Mouse (Mus musculus): ENCODE data around the gene Tmem151b.

Tmem151b gene

DNA sequence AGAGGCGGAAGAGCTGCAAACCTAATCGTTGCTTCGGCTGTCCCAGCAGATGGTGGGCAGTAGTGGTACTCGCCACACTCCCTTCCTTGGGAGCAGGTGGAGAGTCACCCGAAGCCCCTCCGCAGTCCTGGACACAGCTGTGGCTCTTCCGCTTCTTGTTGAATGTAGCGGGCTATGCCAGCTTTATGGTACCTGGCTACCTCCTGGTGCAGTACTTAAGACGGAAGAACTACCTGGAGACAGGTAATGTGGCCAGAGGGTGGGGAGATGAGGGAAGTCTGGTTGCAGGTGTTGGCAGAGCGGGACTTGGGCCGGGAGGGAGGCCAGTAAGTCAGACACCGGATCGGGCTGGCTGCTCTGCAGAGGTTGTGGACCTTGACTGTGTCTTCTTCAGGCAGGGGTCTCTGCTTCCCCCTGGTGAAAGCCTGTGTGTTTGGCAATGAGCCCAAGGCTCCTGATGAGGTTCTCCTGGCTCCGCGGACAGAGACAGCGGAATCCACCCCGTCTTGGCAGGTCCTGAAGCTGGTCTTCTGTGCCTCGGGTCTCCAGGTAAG is 15.1 kb upstream of the Tmem151b start:
- no peak for DNase-seq (ENCODE audit: low spot score in 2 of 2)

DNA sequence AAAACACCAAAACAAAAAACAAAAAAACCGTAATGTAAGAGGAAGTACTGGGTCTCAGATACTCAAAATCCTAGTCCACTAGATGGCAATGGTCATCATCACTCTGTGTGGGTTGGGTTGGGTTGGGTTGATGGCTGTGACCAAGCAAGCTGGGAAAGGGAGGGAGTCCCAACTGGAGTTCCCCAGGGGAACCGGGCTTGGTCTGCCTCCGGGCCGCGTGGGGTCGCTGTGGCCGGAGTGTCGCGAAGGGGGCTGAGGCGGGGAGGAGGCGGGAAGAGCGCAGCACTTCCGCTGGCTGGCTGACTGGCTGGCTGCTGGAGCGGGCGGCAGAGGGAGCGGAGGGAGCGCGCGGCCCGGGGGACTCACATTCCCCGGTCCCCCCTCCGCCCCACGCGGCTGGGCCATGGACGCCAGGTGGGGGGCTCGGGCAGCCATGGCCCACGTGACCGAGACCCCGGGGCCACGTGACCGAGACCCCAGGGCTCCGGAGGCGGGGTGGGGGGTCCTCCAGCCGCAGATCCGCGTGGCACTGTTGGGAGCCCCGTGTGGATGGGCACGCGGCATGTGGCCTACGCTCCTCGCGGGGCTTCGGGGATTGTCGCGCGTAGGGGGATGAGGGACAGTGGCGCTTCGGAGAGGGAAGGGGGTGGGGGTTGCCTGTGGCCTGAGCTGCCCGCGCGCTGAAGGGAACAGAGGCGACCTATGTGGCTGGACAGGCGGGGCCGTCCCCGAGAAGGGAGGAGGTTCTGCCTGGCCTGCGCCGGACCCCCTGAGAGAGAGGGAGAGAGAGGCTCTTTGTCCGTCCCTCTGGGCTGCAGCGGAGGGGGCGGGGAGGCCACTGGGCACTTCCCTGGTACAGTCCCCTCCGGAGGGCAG is 14.4 kb upstream of the Tmem151b start, which contains the start of gene Slc35b2:
Slc35b2 (plus strand) TSS at position 220 of the 876 bp plus-strand sequence.
- DNase-seq (ENCODE audit: low spot score in 2 of 2) = peak; percentile 94 to 96

DNA sequence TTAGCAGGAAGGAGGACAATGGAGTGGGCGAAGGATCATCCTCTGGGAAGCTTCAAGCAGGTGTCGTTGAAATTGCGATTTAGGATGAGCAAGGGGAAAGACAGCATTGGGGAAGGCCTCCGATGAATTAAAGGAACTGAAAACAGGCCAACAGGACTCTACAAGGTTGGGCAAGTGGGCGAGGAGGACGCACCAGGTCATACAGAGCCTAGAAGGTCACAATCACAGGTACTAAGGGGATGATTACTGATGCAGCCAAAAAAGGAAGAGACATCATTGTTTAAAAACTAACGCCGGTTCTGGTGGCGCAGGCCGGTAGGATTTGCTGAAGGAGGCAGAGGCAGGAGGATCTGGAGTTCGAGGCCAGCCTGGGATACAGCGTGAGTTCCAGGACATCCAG is 13.7 kb upstream of the Tmem151b start:
- no peak for DNase-seq (ENCODE audit: low spot score in 2 of 2)

DNA sequence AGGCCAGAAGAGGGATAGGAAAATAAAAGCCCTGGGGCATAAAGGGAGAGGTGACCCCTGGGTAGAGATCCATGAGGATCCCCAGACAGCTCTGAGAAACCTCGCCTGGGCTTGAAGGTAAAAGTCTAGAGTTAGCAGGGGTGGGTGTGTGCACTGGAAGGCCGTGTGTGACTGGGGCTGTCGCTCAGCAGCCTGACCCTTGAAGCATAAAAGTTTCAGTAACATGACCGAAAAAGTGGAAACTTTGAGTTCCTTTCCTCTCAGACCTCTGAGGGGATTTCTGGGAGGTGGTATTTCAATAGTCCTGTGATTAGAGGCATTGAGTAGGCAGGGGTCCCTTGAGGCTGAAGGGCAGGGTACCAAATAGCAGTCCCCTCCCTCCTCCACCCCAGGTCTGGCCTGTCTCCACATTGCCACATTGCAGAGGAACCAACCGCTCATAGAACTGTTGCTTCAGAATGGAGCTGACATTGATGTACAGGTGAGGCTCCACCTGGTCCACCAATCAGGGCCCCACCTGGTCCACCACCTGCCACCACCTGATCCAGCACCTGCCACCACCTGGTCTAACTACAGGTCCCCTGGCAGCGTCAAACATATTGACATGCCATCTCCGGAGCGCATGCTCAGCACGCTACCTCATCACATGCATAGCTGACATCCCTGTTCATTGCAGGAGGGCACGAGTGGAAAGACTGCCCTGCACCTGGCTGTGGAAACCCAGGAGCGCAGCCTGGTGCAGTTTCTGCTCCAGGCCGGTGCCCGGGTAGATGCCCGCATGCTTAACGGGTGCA is 10.5 kb upstream of the Tmem151b start:
- no peak for DNase-seq (ENCODE audit: low spot score in 2 of 2)

DNA sequence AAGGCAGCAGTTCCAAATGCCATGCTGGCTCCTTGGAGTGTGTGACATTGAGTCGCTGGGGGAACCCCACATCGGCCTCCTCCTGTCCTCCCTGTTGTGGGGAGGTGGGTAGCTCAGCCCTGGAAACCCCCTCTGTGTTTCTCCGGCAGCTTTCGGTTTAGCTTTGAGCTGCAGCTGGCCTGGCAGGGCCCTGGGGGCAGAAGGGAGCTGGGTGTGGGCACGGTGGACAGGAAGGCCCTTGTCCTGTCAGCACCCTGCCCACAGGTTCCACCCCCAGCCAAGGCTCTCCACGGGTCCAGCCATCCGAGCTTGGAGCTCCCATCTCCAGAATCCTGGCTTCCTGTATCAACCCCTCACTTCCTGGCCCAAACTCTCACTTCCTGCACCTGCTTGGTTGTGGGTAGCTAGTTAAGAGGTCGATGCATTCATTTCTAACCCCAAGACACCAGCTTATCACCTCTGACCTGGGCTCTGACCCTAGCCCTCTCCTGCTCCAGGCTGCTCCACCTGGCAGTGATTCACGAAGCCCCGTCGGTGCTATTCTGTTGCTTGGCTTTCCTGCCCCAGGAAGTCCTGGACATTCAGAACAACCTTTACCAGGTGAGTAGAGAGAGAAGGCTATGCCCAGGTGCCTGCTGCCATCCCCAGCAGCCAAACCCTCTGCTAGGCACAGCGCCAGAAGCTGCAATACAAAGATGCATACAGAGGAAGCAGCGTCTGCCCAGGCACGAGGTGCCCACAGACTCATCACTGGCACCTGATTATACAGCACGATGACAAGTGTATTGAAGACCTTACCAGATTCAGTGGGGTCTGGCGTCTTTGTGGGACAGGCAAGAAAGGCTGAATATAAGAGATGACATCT is 8.8 kb upstream of the Tmem151b start:
- DNase-seq (ENCODE audit: low spot score in 2 of 2) = no peak

DNA sequence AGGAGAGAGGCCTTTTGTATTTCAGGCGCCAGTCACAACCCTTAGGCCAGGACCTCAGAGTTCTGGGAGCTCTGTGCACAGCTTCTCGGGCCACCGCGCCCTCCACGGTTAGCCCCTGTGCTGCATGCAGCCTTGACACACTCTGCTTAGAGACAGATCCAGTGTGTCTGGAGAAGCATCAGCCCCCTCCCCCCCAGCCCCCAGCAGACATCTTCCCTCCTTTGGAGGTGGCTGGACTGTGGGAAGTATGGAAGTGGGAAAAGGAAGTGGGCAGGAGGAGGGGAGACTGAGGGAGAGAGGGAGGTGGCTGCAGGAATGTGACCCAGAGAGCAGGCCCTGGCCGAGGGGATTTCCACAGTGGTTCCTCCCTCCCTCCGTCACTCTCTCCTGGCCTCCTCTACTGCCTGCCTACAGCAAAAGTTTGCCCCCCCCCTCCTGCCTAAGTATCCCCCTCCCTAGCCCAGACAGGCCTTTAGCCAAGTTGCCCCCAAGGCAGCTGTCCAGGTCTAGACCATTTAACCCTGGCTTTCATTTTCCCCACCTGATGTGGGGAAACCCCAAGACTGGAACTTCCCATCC is 7.9 kb upstream of the Tmem151b start:
- no peak for DNase-seq (ENCODE audit: low spot score in 2 of 2)

DNA sequence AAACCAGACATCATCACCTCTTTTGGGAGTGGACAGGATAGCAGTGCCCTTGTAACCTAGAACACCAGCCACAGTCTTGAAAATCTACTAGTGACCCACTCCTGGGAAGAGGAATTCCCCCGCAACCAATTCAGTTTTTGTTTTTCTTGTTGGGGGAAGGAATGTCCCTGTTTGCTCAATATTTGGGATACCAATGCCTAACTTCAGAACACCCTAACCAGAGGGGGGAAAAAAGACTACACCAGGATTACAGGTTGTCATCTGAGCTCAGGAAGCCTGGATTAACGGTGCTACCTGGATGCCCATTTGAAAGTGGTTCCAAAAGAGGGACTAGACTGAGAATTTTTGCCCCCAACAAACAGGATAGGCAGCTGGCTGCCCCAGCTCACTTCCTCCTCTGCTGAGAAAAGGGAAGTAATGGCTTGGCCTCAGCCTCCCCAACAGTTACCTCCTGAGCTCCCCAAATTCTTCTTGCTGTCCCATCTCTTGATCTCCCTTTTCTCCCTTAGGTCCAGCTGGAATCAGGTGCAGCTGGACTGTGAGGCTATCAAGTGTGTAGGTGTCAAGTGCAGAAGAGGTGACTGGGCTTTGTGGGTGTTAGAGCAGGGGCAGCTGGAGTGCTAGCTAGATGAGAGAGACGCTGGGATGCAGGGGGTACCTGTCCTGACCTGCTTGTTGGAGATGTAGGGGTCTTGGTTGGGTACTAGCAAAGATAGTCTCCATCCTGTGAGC is 7.2 kb upstream of the Tmem151b start:
- DNase-seq (ENCODE audit: low spot score in 2 of 2) = no peak

DNA sequence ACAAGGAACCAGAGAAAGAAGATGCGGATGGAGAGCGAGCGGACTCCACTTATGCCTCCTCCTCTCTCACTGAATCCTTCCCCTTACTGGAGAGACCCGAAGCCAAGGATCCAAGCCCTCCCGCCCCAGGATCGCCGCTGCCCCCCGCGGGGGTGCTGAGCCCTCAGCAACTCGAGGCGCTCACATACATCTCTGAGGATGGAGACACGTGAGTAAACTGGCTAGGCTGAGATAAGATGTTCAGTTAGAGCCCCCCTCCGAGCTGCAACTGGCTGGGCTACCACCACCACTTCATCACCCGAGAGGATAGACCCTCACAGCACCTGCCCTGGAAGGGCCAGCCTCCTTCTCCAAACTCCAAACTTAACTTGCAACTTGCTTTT is 6.6 kb upstream of the Tmem151b start:
- no peak for DNase-seq (ENCODE audit: low spot score in 2 of 2)

DNA sequence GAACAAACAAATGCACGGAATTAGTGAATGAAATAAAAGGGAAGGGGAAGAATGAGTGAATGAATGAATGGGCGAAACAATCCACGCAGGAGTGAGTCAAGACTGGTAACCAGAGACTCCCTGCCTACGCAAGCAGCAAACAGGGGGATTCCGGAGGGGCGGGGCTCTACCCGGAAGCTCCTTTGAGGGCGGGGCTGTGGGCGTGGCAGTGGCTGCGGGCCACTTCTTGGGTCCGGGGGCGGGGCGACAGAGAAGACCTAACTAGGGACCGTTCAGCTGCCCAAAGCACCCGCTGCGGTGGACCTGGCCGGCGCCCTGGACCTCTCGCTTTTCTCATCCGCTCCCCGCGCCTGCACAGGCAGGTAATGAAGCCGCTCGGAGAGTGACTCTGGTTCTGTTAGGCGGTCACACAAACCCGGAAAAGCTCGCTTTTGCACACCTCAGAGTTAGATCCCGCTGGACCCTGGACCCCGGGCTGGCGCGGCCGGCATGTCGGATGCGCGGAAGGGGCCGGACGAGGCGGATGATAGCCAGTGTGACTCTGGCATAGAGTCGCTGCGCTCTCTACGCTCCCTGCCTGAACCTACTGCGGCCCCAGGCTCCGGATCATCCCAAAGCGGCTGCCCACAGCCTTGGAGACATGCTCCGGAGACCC is 6.1 kb upstream of the Tmem151b start, which contains the start of gene Nfkbie:
Nfkbie (plus strand) TSS at position 252 of the 655 bp plus-strand sequence.
- DNase-seq (ENCODE audit: low spot score in 2 of 2) = peak; percentile 88 to 95

DNA sequence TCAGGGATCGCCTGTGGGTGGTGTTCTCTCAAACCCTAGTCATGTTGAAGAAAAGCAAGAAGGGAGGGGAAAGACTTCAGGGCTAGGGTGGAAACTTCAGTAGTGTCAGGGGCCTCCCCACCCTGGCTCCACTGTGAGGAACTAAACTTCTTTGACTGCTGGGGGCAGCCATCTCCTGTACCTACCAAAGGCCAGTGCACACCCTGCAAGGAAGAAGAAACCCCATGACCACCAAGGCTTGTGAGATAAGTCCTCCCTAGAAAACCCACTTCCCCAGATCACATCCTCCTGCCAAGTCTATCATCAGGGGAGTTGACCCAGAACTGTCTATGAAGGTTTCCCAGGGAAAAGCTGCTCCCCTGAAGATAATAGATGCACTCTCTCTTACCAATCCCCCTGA is 4.9 kb upstream of the Tmem151b start:
- DNase-seq (ENCODE audit: low spot score in 2 of 2) = no peak

DNA sequence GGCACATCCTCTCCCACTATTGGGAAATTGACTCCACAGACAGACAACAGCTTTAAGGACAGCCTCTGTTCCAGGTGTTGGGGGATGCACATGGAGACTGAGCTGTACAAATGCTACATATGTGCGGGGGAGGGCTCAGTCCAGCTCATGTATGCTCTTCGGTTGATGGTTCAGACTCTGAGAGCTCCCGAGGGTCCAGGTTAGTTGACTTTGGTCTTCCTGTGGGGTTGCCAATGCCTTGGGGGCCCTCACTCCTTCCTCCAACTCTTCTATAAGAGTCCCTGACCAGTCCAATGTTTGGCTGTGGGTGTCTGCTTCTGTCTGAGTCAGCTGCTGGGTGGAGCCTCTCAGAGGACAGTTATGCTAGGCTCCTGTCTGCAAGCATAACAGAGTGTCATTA is 3.6 kb upstream of the Tmem151b start:
- no peak for DNase-seq (ENCODE audit: low spot score in 2 of 2)

DNA sequence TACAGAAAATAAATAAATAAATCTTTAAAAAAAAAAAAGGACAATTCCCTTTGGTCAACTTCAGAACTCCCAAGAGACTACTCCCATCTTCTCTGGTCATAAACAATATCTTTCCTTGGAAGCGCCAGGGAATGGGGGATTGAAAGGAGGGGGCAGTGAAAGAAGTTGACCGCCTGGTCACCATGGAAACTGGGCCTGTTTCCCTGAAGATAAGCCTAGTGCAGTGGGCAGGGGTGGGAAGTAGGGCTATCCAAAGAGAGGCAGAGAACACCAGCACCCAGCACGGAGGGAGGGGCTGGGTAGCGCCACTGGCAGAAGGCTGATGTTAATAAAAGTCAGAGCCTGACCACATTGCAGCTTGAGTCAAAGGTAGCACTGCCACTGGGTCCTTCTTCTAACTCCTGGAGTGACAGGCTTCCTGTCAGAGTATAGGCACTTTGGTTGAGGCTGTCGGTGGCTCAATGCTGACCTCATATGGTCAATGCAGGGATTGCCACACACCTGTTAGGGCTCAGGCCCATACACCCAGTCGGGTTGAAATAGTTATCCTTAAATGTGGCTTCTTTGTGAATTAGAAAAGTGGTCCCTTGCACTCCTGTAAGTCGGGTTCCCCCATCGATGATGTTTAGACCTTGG is 2.5 kb upstream of the Tmem151b start:
- no peak for DNase-seq (ENCODE audit: low spot score in 2 of 2)

DNA sequence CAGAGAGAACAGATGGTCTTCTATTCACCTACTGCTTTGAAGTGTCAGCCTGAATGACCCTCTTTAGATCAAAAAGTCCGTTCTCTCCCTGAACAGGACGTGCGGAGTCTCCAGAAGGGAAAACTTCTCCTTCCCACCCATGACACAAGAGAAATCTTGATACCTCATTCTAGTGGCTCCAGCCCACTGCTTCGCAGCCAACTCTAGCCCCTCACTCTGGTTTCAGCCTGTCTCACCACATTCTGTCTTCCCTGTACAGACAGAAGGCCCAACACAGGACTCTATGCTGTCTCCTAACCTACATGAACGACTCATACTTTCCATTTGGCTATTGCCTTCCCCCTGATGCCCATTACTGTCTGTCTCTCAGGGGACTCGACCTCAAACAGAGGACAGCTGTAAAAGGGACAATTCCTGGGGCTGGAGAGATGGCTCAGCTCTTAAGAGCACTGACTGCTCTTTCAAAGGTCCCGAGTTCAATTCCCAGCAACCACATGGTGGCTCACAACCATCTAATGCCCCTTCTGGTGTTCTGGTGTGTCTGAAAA is 1.8 kb upstream of the Tmem151b start:
- DNase-seq (ENCODE audit: low spot score in 2 of 2) = no peak

DNA sequence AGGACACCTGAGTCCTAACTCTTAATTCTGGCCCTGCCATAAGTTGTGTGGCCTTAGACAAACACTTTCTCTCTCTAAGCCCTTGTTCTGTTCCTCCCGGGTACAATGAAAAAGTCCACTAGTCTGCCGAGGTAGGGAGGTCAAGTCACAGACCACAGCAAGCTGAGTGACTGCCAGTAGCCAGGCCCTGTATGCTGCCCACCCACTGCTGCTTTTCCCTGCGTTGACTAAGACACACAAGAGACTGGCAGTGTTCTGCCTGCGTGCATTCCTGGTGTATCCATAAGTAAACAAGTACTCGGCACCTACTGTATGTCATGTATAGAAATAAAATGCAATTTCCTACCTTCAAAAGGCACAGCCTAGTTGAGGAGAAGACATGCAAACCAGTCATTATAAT is 776 bp upstream of the Tmem151b start:
- DNase-seq (ENCODE audit: low spot score in 2 of 2) = no peak

DNA sequence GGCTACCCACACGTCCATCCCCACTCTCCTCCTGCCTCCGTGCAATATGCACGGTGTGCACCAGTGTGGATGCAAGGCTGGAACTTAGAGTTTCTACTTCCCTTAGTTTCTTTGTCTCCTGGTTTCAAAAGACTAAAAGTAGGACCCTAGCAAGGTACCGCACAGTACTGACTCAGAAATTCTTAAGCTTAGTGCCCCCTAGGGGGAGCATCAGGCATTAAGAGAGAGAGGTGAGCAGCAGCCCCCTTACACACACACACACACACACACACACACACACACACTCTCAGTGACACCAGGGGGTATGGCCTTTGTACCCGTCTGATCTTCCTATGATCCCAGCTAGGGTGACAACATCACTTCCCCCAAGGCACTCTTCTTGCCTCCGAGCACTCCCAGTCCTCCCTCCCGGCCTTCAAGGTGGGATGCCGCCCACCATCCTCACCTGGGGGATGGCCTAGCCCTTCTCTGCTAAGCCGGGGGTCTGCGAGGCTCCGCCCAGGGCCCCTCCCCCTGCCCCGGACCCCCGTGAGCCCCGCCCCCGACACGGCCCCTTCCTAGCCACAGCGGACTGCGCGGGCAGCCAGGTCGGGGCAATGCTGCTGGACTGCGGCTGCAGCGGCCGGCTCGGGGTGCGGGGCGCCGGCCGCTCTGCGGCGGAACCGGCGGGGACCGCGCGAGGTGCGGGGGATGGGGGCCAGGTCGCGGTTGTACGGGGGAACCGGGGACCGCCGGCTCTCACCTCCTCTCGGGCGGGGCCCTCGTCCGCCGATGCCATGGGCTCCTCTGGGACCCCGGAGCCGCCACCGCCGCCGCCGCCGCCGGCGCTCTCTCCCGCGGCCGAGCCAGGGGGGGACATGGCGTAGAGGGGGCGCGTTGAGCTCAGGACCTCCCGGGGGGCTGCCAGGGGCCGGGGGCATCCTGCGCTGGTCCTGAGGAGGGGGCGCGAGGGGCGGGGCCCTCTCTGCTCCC is 650 bp downstream of the Tmem151b start:
- no peak for DNase-seq (ENCODE audit: low spot score in 2 of 2)

DNA sequence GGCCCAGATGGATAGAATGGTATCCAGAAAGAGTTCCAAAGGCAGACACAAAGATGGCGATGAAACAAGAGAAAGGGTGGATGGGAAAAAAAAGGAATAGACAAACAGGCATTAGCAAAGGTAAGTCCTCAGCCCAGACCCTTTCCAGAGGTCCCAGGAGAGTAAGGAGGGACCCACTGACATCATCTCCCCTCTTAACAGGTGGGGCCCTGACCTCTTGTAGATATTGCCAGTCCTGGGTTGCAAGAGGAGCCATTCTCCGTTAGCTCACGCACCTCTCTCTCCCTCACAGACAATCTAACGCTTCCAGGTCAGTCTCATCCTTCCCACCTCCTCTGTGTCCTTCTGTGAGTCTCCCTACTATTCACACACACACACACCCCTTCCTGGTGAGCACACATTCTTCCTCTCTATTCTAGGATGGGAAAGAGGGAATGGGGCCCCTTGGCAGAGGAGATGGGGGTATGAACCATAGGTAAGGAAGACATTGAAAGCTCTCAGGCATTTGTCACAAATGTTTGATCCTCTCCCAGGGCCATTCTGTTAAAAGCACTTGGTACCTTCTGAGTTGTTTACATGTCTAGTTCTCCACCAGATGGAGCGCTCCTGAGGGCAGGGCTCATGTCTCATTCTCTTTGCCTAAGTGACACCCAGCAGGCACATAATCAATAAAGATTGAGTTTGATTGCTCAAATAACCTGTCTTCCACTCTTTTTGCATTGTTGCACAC is 1.9 kb downstream of the Tmem151b start:
- DNase-seq (ENCODE audit: low spot score in 2 of 2) = no peak

DNA sequence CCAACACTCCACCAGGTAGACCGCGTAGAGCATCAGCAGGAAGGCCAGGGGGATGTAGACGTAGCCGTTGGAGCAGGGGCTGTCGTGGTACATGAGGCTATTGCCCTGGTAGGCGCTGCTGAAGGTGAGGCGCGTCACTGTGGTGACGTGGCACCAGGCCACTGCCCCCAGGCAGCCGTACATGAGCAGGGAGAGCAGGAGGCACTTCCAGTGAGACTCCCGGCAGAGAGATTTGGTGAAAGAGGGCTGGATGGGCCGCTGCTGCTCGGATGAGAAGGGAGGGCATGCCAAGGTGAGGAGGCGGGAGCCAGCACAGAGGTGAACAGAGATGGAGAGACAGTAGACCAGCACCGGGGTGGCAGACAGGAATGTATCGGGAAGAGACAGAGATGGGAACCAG is 2.5 kb downstream of the Tmem151b start:
- no peak for DNase-seq (ENCODE audit: low spot score in 2 of 2)
